Mouse (Mus musculus) heart, adult 11 months (tissue): Measurements from ENCODE around the gene Zbtb12.

Experiments used
- DNase-seq: peaks from one replicate; pipeline ENCODE4 v3.0.0; 2022

The Zbtb12 gene

DNA sequence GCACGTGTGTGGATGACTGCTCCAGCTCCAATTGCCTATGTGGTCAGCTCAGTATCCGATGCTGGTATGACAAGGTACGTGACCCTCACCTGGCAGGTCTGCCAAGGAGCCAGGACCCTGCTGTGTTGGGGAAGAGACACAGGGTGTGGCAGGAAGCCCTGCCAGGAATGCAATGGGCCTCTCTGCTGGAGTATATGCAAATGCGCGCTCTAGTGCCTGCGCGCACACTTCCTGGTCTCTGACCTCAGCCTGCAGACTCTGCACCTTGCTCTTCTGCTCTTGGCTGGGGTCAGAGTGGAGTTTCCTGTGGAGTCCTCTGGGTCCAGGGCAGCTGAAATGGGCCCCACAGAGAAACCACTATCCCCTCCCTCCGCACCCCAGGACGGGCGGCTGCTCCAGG is 31.7 kb downstream of the Zbtb12 start:
- DNase-seq, result no peak

DNA sequence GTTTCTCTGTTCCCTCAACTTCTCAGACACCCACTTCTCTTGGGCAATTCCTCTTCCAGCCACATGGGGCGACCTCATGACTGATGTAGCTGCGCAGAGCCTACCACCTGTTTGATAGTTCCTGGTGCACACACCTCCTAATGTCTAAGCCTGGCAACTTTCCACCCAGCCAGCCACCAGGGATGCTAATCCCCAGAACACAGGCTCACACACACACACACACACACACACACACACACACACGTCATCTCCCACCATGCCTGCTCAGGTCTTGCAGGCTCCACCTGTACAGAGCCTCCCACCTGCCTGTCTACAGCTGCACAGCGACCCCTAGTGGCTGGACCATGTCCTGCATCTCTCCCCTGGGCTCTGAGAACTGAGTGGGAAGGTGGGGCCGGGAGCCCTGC is 32.7 kb downstream of the Zbtb12 start:
- peak; percentile 96 for DNase-seq

DNA sequence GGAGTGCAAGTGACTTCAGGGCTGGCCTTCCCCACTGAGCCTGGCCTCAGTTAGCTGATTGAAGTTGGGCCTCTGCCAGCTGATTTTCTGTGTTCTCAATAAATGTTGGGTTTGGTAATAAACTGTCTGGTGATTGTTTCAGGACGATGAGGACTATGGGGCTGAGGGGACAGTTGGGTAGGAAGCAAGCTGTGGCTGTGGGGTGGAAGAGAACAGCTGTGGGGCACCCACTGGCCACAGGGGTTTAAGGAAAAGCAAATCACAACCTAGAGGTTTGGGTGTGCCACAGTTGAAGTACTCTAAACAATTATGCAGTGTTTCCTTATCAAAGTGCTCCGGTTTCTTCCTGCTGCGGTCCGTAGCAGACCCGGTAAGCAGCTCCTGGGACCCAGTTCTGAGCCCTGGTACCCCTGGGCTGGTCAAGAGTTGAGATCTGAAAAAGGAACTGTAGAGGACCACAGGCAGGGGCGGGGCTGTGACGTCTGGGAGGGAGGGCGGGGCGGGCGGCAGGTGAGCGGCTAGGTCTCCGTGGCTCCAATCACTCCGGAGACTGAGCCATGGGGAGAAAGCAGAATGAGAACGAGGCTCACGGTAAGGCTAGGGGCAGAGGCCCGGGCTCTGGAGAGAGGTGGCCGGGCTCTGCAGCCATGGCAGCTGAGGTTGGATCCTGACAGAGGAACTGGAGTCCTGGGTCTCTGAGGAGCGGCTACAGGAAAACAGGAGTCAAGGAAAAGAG is 34.8 kb downstream of the Zbtb12 start, which contains the start of gene Slc44a4:
Gene Slc44a4, plus strand, starts transcription at position 537 of the 736 bp plus-strand sequence.
- no peak for DNase-seq

DNA sequence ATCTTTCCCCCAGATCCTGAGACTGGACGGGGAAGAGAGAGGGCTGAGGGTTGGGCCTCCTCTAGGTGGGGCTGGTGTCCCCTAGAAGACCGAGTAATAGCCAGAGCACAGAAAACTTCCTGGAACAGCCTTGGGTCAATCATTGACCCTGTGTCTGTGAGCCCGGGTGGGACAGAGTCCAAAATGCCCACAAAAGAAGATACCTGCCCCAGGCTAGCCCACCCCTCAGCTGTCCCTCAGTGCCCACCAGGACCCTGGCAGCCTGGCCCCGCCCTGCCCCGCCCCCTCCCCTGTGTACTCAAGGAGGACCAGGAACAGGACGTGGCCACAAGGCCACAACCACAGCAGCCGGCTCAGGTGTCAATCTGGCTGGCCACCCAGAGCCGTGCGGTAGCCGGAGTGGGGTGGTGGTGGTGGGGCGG is 36.1 kb downstream of the Zbtb12 start:
- no peak for DNase-seq

DNA sequence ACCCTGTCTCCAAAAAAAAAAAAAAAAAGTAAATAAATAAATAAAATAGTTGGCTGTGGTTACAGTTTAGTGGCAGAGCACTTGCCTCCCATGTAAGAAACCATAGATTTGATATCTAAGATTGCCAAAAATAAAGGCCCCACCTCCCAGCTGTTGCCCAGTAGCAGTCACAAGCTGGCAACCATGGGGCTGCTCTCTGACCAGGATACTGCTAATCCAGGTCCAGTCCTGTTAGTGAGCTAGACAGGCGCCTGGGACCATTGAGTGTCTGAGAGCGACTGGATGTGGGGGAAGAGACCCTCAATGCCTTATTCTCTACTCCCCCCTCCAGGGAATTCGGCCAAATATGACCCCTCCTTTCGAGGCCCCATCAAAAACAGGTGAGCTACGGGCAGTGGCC is 37.0 kb downstream of the Zbtb12 start:
- DNase-seq, result no peak

DNA sequence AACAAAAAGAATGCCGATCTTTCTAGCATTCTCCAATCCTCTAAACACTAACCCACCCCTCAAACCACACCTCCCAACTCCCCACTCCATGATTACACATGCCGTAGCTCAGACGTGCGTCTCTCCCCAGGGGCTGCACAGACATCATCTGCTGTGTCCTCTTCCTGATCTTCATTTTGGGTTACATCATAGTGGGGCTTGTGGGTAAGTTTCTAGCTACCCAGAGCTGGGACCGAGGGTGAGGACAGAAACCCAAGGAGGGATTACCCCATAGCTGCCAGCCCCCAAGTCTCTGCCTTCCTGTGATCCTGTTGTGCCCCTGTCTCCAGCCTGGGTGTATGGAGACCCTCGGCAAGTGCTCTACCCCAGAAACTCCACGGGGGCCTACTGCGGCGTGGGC is 37.9 kb downstream of the Zbtb12 start:
- DNase-seq, result no peak

DNA sequence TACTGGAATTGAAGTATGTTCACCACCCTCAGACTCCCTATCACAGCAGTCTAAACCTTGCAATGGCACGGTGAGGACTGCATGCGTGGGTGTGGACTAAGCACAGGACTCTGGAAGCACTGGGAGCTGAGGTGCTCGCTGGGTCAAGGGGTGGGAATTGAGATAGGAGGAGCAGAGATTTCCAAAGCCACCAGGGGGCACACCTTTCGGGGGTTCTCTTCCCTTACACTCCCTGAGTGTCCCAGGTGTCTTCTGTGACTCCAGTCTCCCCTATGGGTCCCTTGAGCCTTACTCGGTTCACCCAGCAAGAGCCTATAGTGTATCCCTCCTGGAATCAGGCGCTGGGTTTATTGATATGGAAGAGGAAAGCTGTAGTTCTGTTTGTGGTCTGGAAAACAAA is 43.7 kb downstream of the Zbtb12 start:
- no peak for DNase-seq

DNA sequence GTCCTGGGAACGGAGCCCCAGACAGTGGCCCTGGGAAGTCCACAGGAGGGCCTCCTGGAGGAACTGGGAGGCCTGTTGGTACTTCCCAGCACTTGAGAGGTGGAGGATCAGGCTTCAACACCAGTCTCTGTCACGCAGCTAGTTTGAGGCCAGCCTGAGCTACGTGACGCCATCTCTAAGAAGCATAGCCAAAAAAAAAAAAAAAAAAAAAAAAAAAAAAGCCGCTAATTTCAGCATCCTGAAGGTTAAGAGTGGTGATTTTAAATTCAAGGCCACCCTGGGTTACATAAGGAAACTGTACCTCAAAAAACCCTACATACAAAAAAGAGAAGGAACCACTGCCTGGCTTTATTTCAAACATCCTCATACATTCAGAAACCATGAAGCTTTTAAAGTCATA is 45.0 kb downstream of the Zbtb12 start:
- no peak for DNase-seq

DNA sequence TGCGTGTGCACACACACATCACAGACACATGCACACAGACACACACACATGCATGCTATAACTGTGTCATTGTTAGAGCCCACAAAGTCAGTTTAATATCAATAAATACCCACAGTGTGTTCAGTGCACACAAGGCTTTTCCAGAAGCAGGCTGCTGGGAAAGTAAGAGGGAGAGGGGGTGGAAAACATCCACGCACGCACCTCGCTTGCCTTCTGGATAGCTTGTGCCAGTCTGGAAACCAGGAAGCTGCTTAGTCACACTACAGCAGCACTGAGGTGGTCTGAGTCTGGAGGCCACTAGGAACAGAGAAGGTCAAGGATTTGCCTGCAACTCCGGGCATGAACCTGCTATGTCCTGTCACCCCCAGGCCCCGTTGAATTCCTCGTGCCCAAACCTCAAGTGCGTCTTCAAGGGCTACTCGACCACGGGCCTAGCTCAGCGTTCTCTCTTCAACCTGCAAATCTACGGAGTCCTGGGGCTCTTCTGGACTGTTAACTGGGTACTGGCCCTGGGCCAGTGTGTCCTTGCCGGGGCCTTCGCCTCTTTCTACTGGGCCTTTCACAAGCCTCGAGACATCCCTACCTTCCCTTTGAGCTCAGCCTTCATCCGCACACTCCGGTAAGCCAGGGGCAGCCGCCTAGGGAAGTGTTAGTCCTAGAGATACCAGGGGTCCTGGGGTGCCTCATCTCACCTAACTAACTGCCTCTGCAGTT is 48.2 kb downstream of the Zbtb12 start:
- no peak for DNase-seq

DNA sequence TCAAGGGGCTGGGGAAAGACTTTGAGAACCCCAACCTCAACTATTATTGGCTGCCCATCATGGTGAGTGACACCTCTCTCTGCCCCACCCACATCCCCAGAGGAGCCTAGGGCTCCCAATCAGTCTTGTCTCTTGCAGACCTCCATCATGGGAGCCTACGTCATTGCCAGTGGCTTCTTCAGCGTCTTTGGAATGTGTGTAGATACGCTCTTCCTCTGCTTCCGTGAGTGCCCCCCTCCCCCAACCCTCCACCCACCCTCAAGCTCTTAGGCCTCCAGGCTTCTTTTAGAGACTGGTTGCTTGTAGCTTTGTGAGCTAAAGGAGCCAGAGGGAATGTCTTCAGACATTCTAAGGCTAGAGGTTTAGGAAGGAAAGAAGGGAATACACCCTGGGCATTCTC is 49.6 kb downstream of the Zbtb12 start:
- no peak for DNase-seq

DNA sequence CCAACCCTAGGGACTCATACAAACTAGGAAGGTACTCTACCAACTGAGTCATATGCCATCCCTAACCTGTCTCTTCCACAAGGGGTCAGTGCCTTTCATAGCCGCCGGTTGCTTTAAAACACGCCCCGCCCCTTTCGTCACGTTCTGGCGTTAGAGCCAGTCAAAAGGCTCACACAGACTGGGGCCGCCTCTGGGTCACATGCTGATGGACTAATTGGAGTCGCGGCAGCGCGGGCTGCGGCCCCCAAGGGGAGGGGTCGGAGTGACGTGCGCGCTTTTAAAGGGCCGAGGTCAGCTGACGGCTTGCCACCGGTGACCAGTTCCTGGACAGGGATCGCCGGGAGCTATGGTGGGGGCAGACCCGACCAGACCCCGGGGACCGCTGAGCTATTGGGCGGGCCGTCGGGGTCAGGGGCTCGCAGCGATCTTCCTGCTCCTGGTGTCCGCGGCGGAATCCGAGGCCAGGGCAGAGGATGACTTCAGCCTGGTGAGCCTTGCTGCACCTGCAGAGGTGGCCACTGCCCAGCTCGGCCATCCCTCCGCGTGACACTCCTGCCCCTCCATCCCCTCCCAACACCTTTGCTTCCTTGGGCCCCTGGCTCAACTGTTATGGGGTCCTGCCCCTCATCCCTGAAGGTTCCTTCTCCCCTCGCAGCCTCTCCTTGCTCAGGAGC is 51.9 kb downstream of the Zbtb12 start, which contains the start of gene Neu1:
Gene Neu1, plus strand, starts transcription at position 193 of the 674 bp plus-strand sequence.
- peak; percentile 100 for DNase-seq

DNA sequence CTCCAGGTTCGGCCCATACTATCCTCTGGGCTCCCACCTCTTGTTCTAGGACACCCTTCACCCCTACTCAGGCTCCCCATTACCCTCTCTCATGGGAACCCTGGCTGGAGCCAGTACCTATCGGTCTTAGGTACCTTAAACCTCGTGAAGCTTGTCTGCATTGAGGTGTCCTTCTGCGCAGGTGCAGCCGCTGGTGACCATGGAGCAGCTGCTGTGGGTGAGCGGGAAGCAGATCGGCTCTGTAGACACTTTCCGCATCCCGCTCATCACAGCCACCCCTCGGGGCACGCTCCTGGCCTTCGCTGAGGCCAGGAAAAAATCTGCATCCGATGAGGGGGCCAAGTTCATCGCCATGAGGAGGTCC is 52.4 kb downstream of the Zbtb12 start:
- peak; percentile 93 for DNase-seq

DNA sequence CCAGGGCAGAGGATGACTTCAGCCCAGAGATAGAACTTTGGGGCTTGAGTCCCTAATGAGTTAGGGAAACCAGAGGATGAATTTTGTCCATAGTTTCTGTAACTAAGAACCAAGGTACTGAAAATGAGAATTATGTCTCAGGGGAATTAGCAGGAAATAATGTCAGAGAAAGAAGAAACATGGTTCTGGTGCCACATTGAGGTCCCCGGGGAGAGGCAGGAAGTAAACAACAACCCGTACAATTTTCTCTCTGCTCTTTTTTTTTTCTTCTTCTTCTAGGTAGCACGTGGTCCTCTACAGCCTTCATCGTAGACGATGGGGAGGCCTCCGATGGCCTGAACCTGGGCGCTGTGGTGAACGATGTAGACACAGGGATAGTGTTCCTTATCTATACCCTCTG is 53.0 kb downstream of the Zbtb12 start:
- DNase-seq, result no peak

DNA sequence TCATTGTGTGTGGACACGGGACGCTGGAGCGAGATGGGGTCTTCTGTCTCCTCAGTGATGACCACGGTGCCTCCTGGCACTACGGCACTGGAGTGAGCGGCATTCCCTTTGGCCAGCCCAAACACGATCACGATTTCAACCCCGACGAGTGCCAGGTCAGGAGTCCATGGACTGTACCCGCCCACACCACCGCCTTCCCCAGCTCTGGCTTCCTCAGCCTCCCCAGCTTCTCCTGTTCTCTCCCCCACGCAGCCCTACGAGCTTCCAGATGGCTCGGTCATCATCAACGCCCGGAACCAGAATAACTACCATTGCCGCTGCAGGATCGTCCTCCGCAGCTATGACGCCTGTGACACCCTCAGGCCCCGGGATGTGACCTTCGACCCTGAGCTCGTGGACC is 54.7 kb downstream of the Zbtb12 start:
- no peak for DNase-seq

DNA sequence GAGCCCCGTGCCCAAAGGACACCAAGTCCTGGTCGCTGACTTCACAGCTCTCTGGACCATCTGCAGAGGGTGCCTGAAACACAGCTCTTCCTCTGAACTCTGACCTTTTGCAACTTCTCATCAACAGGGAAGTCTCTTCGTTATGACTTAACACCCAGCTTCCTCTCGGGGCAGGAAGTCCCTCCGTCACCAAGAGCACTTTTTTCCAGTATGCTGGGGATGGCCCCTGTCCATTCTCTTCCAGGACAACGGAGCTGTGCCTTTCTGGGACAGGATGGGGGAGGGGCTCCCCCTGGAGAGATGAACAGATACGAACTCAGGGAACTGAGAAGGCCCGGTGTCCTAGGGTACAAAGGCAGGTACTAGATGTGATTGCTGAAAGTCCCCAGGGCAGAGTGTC is 55.5 kb downstream of the Zbtb12 start:
- peak; percentile 96 for DNase-seq

DNA sequence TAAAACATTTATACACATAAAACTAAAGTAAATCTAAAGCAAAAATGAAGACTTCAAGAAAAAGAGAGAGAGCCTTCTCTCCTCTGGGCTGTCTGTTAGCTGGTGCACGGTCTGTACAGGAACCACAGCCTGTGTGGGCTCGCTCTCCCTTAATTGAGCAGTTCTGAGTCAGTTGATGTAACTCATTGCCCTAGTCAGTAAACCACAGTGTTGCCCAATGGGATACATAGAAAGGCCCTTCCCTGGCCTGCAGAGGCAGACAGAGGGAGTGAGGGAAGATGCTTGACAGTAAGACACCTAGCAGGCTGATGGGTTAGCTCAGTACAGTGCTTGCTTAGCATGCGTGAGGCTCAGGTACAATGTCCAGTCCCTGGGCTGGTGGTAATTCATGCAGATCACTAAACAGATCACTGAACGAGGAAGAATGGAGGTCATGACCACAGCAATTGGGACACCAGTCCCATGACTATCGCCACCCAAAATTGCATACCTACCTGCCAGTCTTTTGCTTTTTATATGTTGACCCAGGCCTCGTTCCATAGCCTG is 58.8 kb downstream of the Zbtb12 start:
- no peak for DNase-seq

DNA sequence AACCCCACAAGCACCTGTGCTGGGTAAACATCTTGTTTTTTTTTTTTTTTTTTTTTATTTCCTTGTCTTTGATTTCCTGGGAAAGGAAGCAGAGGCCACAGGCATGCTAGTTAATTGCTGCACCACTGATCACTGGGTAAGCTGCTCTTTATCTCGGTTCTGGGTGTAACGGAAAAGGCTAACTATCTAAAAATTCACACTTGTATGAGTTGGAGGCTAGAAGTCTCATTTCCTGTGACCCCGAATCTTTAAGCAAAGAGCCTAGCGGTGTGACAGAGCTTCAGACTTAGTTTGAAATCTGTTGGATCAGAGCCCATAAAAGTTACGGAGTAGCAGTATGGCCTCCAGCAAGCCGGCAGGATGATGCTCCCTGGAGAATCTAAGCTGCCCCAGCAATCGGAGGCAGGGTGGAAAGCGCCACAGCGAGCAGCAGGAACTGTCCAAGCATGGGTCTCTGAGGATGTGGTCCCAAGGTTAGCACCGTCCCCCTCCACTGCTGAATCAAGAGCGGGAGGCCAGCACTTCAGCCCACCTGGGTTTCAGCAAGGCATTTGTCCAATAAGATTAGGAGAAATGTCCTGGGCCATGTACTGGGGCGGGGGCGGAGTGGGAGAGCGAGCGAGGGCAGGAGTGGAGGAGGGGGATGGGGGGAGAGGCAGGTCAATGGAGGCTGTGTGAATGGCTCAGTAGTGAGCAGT is 62.2 kb downstream of the Zbtb12 start:
- peak; percentile 96 for DNase-seq

DNA sequence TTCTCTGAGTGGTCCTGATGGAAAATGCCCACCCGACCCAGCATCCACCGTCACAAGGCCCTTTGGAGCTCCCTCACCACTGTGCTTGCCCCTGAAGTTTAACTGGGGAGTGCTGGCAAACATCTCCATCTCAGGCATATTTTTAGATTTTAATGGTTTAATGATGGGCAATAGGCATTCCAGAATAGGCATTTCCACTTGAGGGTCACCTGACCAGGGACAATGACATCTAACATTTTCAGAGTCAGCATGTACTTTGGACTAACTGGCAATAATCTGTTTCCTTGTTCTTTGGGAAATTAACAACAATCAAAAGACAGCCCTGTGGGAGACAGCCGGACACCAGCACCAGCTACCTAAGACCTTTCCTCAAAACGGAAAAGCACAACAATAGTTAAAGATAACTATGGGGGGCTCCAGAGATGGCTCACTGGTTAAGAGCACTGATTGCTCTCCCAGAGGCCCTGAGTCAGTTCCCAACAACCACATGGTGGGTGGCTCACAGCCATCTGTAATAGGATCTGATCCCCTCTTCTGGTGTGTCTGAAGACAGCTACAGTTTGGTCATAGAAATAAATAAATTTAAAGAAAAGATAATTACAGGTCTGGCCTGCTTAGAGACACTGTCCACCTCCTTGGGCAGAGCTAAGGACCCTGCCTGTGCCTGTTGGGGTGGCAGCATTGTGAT is 64.0 kb downstream of the Zbtb12 start:
- DNase-seq, result no peak

DNA sequence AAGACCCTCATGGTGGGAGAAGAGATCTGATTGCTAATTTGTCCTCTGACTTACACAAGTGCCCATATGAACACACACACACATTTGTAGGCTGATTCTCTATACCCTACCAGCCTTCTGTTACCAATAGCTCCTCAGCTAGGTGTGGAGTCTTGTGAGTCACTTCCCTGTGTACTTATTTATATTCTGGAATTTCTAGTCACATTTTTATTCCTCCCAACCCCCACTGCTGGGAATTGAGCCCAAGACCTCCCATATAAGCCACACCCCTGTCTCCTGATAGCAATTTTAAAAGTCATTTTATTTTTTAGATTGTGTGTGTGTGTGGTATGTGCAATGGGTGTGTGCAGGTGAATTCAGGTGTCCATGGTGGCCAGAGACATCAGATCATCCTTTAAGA is 65.1 kb downstream of the Zbtb12 start:
- DNase-seq, result no peak
